Comparison of ENCODE assay signal across 9 mouse cellular contexts in the genomic region with DNA sequence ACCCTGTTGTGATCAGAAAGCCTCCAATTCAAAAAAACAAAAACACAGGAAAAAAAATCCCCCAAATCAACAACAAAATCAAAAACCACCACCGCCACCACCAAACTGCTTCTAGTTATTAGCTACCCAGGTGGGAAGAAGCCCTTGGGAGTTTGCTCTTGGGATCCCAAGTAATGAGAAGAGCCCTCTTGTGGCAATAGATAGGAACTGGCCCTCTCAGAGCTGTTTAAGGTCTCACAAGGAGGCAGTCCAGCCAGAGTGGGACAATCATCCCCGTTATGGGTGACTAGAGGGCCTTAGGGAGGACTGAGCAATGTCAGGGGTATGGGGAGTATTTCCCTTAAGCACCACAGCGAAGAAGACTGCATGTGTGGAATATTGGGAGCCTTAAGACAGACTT. TPM values are rescaled to one million over a fixed set of nuclear protein-coding genes. Genes with fewer than 3 reads are reported as not detected.
DNase-seq lines count a peak whose midpoint lies in the region; ATAC-seq lines count a peak whose summit lies in the region.
"Had no signal": no experiment of that assay in that cellular context is flagged by ENCODE, and none has a peak within 500 bp of the region (broad histone marks: within the 10 kb centered on the region; RNA-seq: fewer than 3 reads in every experiment).

No protein-coding gene starts in this region.

- no peak overlapping the region for H3K9ac ChIP-seq in embryonic facial prominence, embryonic 11.5 days (replicated peaks; ENCODE audit: low read length)
- no peak overlapping the region for H3K9ac ChIP-seq in neural tube, embryonic 11.5 days (ENCODE audit: low read length)
- no peak overlapping the region for H3K9ac ChIP-seq in neural tube, embryonic 15.5 days (replicated peaks)
- H3K9ac ChIP-seq in forebrain, embryonic 11.5 days (ENCODE audit: low read length): no peak overlapping the region

- DNase-seq in embryonic facial prominence, embryonic 11.5 days (ENCODE audit: low spot score): peak; percentile 78
- no peak for DNase-seq in embryonic facial prominence, embryonic 10.5 days (ENCODE audit: low spot score)
- peak; percentile 32 for DNase-seq in neural tube, embryonic 11.5 days (ENCODE audit: low spot score)
- DNase-seq in cerebellum, adult 11-12 months: peak; percentile 48
- no peak for DNase-seq in forebrain, embryonic 11.5 days (ENCODE audit: low spot score)

- H3K4me2 ChIP-seq in embryonic facial prominence, embryonic 11.5 days (ENCODE audit: low read depth, low read length): no peak overlapping the region
- H3K4me2 ChIP-seq in neural tube, embryonic 11.5 days (ENCODE audit: low read depth): no peak overlapping the region
- H3K4me2 ChIP-seq in neural tube, embryonic 15.5 days: no peak overlapping the region
- no peak overlapping the region for H3K4me2 ChIP-seq in forebrain, embryonic 11.5 days (ENCODE audit: low read depth, low read length, severe bottlenecking)

- no peaks in the 10 kb centered on the region for H3K4me1 ChIP-seq in embryonic facial prominence, embryonic 11.5 days (ENCODE audit: control insufficient read depth, insufficient read depth, low read length)
- H3K4me1 ChIP-seq in embryonic facial prominence, embryonic 10.5 days: no peaks in the 10 kb centered on the region
- H3K4me1 ChIP-seq in neural tube, embryonic 11.5 days (ENCODE audit: control insufficient read depth, insufficient read depth, low read length): no peaks in the 10 kb centered on the region
- H3K4me1 ChIP-seq in neural tube, embryonic 15.5 days: no peaks in the 10 kb centered on the region
- no peaks in the 10 kb centered on the region for H3K4me1 ChIP-seq in forebrain, embryonic 11.5 days (replicated peaks; ENCODE audit: control insufficient read depth, insufficient read depth, low read length)

- H3K27ac ChIP-seq in embryonic facial prominence, embryonic 11.5 days (replicated peaks; ENCODE audit: low read depth, low read length): no peak overlapping the region
- no peak overlapping the region for H3K27ac ChIP-seq in embryonic facial prominence, embryonic 10.5 days (replicated peaks)
- no peak overlapping the region for H3K27ac ChIP-seq in neural tube, embryonic 11.5 days (ENCODE audit: low read depth, low read length)
- H3K27ac ChIP-seq in neural tube, embryonic 15.5 days (replicated peaks): no peak overlapping the region
- no peak overlapping the region for H3K27ac ChIP-seq in forebrain, embryonic 11.5 days (ENCODE audit: low read depth, low read length)

- ATAC-seq in embryonic facial prominence, embryonic 11.5 days (replicated peaks; ENCODE audit: insufficient number of reproducible peaks, low FRiP score, low TSS enrichment, low read depth): no peak
- no peak for ATAC-seq in neural tube, embryonic 11.5 days (ENCODE audit: insufficient read depth, low FRiP score, low TSS enrichment)
- ATAC-seq in neural tube, embryonic 15.5 days (ENCODE audit: low FRiP score): no peak
- peak; percentile 48 to 69; a peak in 2 of 4 replicates for ATAC-seq in hematopoietic stem cell, adult 5-6 weeks (replicated peaks in 1 of 2; ENCODE audit: insufficient read depth in 1 of 2, low FRiP score in 2 of 2, low TSS enrichment in 1 of 2, low read depth in 1 of 2, poor library complexity in 2 of 2, severe bottlenecking in 2 of 2)
- ATAC-seq in megakaryocyte-erythroid progenitor cell, adult 5-6 weeks (replicated peaks; ENCODE audit: low FRiP score, low TSS enrichment, poor library complexity, severe bottlenecking): peak; percentile 76
- ATAC-seq in forebrain, embryonic 11.5 days (replicated peaks; ENCODE audit: low FRiP score): no peak

- H3K4me3 ChIP-seq in embryonic facial prominence, embryonic 11.5 days (ENCODE audit: low read depth, low read length): no peak overlapping the region
- no peak overlapping the region for H3K4me3 ChIP-seq in embryonic facial prominence, embryonic 10.5 days
- H3K4me3 ChIP-seq in neural tube, embryonic 11.5 days (ENCODE audit: low read depth, low read length): no peak overlapping the region
- no peak overlapping the region for H3K4me3 ChIP-seq in neural tube, embryonic 15.5 days (replicated peaks)
- no peak overlapping the region for H3K4me3 ChIP-seq in forebrain, embryonic 11.5 days (ENCODE audit: low read depth, low read length)

- H3K36me3 ChIP-seq in embryonic facial prominence, embryonic 11.5 days (replicated peaks; ENCODE audit: control insufficient read depth, insufficient read depth, low read depth, low read length): no peaks in the 10 kb centered on the region
- no peaks in the 10 kb centered on the region for H3K36me3 ChIP-seq in embryonic facial prominence, embryonic 10.5 days (replicated peaks)
- H3K36me3 ChIP-seq in neural tube, embryonic 11.5 days (ENCODE audit: control insufficient read depth, insufficient read depth, low read length): no peaks in the 10 kb centered on the region
- no peaks in the 10 kb centered on the region for H3K36me3 ChIP-seq in neural tube, embryonic 15.5 days
- no peaks in the 10 kb centered on the region for H3K36me3 ChIP-seq in forebrain, embryonic 11.5 days (ENCODE audit: control insufficient read depth, insufficient read depth, low read length)

- H3K27me3 ChIP-seq in embryonic facial prominence, embryonic 11.5 days (ENCODE audit: control insufficient read depth, insufficient read depth, low read length): no peaks in the 10 kb centered on the region
- no peaks in the 10 kb centered on the region for H3K27me3 ChIP-seq in embryonic facial prominence, embryonic 10.5 days (replicated peaks; ENCODE audit: low read depth, poor library complexity, severe bottlenecking)
- H3K27me3 ChIP-seq in neural tube, embryonic 11.5 days (ENCODE audit: control insufficient read depth, insufficient read depth, low read length): no peaks in the 10 kb centered on the region
- H3K27me3 ChIP-seq in neural tube, embryonic 15.5 days (replicated peaks): no peaks in the 10 kb centered on the region
- no peaks in the 10 kb centered on the region for H3K27me3 ChIP-seq in forebrain, embryonic 11.5 days (ENCODE audit: control insufficient read depth, insufficient read depth, low read length)

- 42% methylated on average over 3 of the region's 3 CpGs for WGBS in embryonic facial prominence, embryonic 11.5 days
- 38% methylated on average over 3 of the region's 3 CpGs for WGBS in embryonic facial prominence, embryonic 10.5 days
- 37% methylated on average over 3 of the region's 3 CpGs for WGBS in neural tube, embryonic 11.5 days
- 35% methylated on average over 3 of the region's 3 CpGs for WGBS in neural tube, embryonic 15.5 days
- WGBS in forebrain, embryonic 11.5 days: 38% methylated on average over 3 of the region's 3 CpGs

- H3K9me3 ChIP-seq in embryonic facial prominence, embryonic 11.5 days (replicated peaks; ENCODE audit: control insufficient read depth, low read length): no peaks in the 10 kb centered on the region
- 0 out of 2 replicates have a peak, but pooled peaks cover 3% of the 10 kb centered on the region for H3K9me3 ChIP-seq in embryonic facial prominence, embryonic 10.5 days
- H3K9me3 ChIP-seq in neural tube, embryonic 11.5 days (ENCODE audit: control insufficient read depth, low read length): no peaks in the 10 kb centered on the region
- no peaks in the 10 kb centered on the region for H3K9me3 ChIP-seq in neural tube, embryonic 15.5 days (replicated peaks)
- no peaks in the 10 kb centered on the region for H3K9me3 ChIP-seq in forebrain, embryonic 11.5 days (ENCODE audit: control insufficient read depth, low read length)

RNA-seq across cellular contexts. Expression of a gene that starts 15.6 kb away (rescaled TPM):
- polyA plus RNA-seq in embryonic facial prominence, embryonic 11.5 days (2014; fragmentation: Nextera tagmentation; extraction: Ambion mirVana): not detected in 2 replicates
- 0.08 and 0.16 TPM in 2 replicates for polyA plus RNA-seq in embryonic facial prominence, embryonic 10.5 days (2016; fragmentation: Nextera tagmentation; extraction: Ambion mirVana)
- not detected in 2 replicates for polyA plus RNA-seq in neural tube, embryonic 11.5 days (2014; fragmentation: Nextera tagmentation; extraction: Ambion mirVana)
- not detected in 2 replicates for polyA plus RNA-seq in neural tube, embryonic 15.5 days (2015; fragmentation: Nextera tagmentation; extraction: Ambion mirVana)
- total RNA-seq in hematopoietic stem cell, adult 5-6 weeks (2017): not detected in 2 replicates
- not detected in 2 replicates for total RNA-seq in megakaryocyte-erythroid progenitor cell, adult 5-6 weeks (2014; fragmentation: Nextera tagmentation)
- not detected in 2 replicates for total RNA-seq in megakaryocyte-erythroid progenitor cell, adult 5-6 weeks (2017)
- not detected in 2 replicates for polyA plus RNA-seq in forebrain, embryonic 11.5 days (2014; fragmentation: Nextera tagmentation; extraction: Ambion mirVana)
- polyA plus RNA-seq: stomach, embryonic 14.5 days had no signal

RNA-seq across cellular contexts. Expression of a gene that starts 15.6 kb away (rescaled TPM):
- 0.39 and 0.49 TPM in 2 replicates for polyA plus RNA-seq in embryonic facial prominence, embryonic 11.5 days (2014; fragmentation: Nextera tagmentation; extraction: Ambion mirVana)
- 0.29 and 0.67 TPM in 2 replicates for polyA plus RNA-seq in embryonic facial prominence, embryonic 10.5 days (2016; fragmentation: Nextera tagmentation; extraction: Ambion mirVana)
- polyA plus RNA-seq in neural tube, embryonic 11.5 days (2014; fragmentation: Nextera tagmentation; extraction: Ambion mirVana): 0.92 and 1.6 TPM in 2 replicates
- 0.23 and 0.27 TPM in 2 replicates for polyA plus RNA-seq in neural tube, embryonic 15.5 days (2015; fragmentation: Nextera tagmentation; extraction: Ambion mirVana)
- total RNA-seq in hematopoietic stem cell, adult 5-6 weeks (2017): 0.20 and 2.1 TPM in 2 replicates
- 0.61 and 1.5 TPM in 2 replicates for total RNA-seq in megakaryocyte-erythroid progenitor cell, adult 5-6 weeks (2014; fragmentation: Nextera tagmentation)
- 0.46 TPM in 1 of 2 replicates, not detected in the other for total RNA-seq in megakaryocyte-erythroid progenitor cell, adult 5-6 weeks (2017)
- polyA plus RNA-seq in forebrain, embryonic 11.5 days (2014; fragmentation: Nextera tagmentation; extraction: Ambion mirVana): 1.2 and 1.4 TPM in 2 replicates
- polyA plus RNA-seq: stomach, embryonic 14.5 days had no signal

RNA-seq across cellular contexts. Expression of a gene that starts 24.7 kb away (rescaled TPM):
- polyA plus RNA-seq in embryonic facial prominence, embryonic 11.5 days (2014; fragmentation: Nextera tagmentation; extraction: Ambion mirVana): 0.28 and 0.29 TPM in 2 replicates
- polyA plus RNA-seq in embryonic facial prominence, embryonic 10.5 days (2016; fragmentation: Nextera tagmentation; extraction: Ambion mirVana): 0.34 and 0.83 TPM in 2 replicates
- 0.54 and 0.89 TPM in 2 replicates for polyA plus RNA-seq in neural tube, embryonic 11.5 days (2014; fragmentation: Nextera tagmentation; extraction: Ambion mirVana)
- 1.7 and 2.4 TPM in 2 replicates for polyA plus RNA-seq in neural tube, embryonic 15.5 days (2015; fragmentation: Nextera tagmentation; extraction: Ambion mirVana)
- 0.31 TPM in 1 of 2 replicates, not detected in the other for total RNA-seq in hematopoietic stem cell, adult 5-6 weeks (2017)
- not detected in 2 replicates for total RNA-seq in megakaryocyte-erythroid progenitor cell, adult 5-6 weeks (2014; fragmentation: Nextera tagmentation)
- not detected in 2 replicates for total RNA-seq in megakaryocyte-erythroid progenitor cell, adult 5-6 weeks (2017)
- polyA plus RNA-seq in forebrain, embryonic 11.5 days (2014; fragmentation: Nextera tagmentation; extraction: Ambion mirVana): 1.3 and 1.5 TPM in 2 replicates

RNA-seq across cellular contexts. Expression of a gene that starts 49.1 kb away (rescaled TPM):
- polyA plus RNA-seq in embryonic facial prominence, embryonic 11.5 days (2014; fragmentation: Nextera tagmentation; extraction: Ambion mirVana): 3.8 and 4.0 TPM in 2 replicates
- 5.5 and 5.7 TPM in 2 replicates for polyA plus RNA-seq in embryonic facial prominence, embryonic 10.5 days (2016; fragmentation: Nextera tagmentation; extraction: Ambion mirVana)
- 4.1 TPM in 2 replicates for polyA plus RNA-seq in neural tube, embryonic 11.5 days (2014; fragmentation: Nextera tagmentation; extraction: Ambion mirVana)
- 9.4 and 10.9 TPM in 2 replicates for polyA plus RNA-seq in neural tube, embryonic 15.5 days (2015; fragmentation: Nextera tagmentation; extraction: Ambion mirVana)
- 0.35 and 1.4 TPM in 2 replicates for total RNA-seq in hematopoietic stem cell, adult 5-6 weeks (2017)
- total RNA-seq in megakaryocyte-erythroid progenitor cell, adult 5-6 weeks (2014; fragmentation: Nextera tagmentation): 0.22 TPM in 1 of 2 replicates, not detected in the other
- total RNA-seq in megakaryocyte-erythroid progenitor cell, adult 5-6 weeks (2017): 0.04 TPM in 1 of 2 replicates, not detected in the other
- polyA plus RNA-seq in forebrain, embryonic 11.5 days (2014; fragmentation: Nextera tagmentation; extraction: Ambion mirVana): 5.8 and 7.7 TPM in 2 replicates

RNA-seq across cellular contexts. Expression of a gene that starts 50.0 kb away (rescaled TPM):
- 1.8 and 2.6 TPM in 2 replicates for polyA plus RNA-seq in embryonic facial prominence, embryonic 11.5 days (2014; fragmentation: Nextera tagmentation; extraction: Ambion mirVana)
- 2.9 and 3.3 TPM in 2 replicates for polyA plus RNA-seq in embryonic facial prominence, embryonic 10.5 days (2016; fragmentation: Nextera tagmentation; extraction: Ambion mirVana)
- 1.8 and 1.9 TPM in 2 replicates for polyA plus RNA-seq in neural tube, embryonic 11.5 days (2014; fragmentation: Nextera tagmentation; extraction: Ambion mirVana)
- 0.79 and 0.89 TPM in 2 replicates for polyA plus RNA-seq in neural tube, embryonic 15.5 days (2015; fragmentation: Nextera tagmentation; extraction: Ambion mirVana)
- 5.1 and 6.4 TPM in 2 replicates for total RNA-seq in hematopoietic stem cell, adult 5-6 weeks (2017)
- total RNA-seq in megakaryocyte-erythroid progenitor cell, adult 5-6 weeks (2014; fragmentation: Nextera tagmentation): 7.0 and 9.1 TPM in 2 replicates
- total RNA-seq in megakaryocyte-erythroid progenitor cell, adult 5-6 weeks (2017): 0.99 and 8.2 TPM in 2 replicates
- polyA plus RNA-seq in forebrain, embryonic 11.5 days (2014; fragmentation: Nextera tagmentation; extraction: Ambion mirVana): 2.2 and 2.5 TPM in 2 replicates

Comparison
In these comparisons a context has a peak if more than half of its experiments do, and no peak if none do; other contexts are left out.
1. DNase-seq: peak in embryonic facial prominence, embryonic 11.5 days (single experiment), neural tube, embryonic 11.5 days (single experiment) and cerebellum, adult 11-12 months (single experiment); none in embryonic facial prominence, embryonic 10.5 days (single experiment) and forebrain, embryonic 11.5 days (single experiment).
2. ATAC-seq: peak in hematopoietic stem cell, adult 5-6 weeks (2 of 2) and megakaryocyte-erythroid progenitor cell, adult 5-6 weeks (single experiment); none in embryonic facial prominence, embryonic 11.5 days (single experiment), neural tube, embryonic 11.5 days (single experiment), neural tube, embryonic 15.5 days (single experiment) and forebrain, embryonic 11.5 days (single experiment).